Mouse (Mus musculus) liver, postnatal 0 days (tissue): ENCODE measurements around the gene Prss22. TPM values are rescaled to one million over a fixed set of nuclear protein-coding genes. Genes with fewer than 3 reads are reported as not detected.
A peak's percentile ranks its signal among the peaks of the same experiment; 100 is the strongest.

Experiments used
- ATAC-seq: fragments of 200-750 bp; cut with Nextera tagmentation; 2 replicates; pipeline ENCODE4 v1.8.0; 2017; ENCODE audit warnings: mild to moderate bottlenecking, moderate library complexity
- DNase-seq: peaks from one replicate; pipeline ENCODE4 v3.0.0-alpha.2; 2016
- H3K27ac ChIP-seq: fragments of 300-500 bp; sonication (generic); 2 replicates; pipeline ENCODE4 v1.5.1; 2014; ENCODE audit warnings: antibody characterized with exemption, moderate library complexity, mild to moderate bottlenecking, low read depth
- H3K27me3 ChIP-seq: fragments of 300-500 bp; sonication (generic); 2 replicates; pipeline ENCODE4 v1.6.1; 2014; ENCODE audit warnings: low read length, control low read depth, mixed read lengths; ENCODE audit not compliant: insufficient read depth
- H3K36me3 ChIP-seq: fragments of 300-500 bp; sonication (generic); replicated peaks from 2 replicates; pipeline ENCODE4 v1.6.1; 2014; ENCODE audit warnings: mild to moderate bottlenecking, control low read depth, low read length, moderate library complexity, mixed read lengths; ENCODE audit not compliant: insufficient read depth
- H3K4me1 ChIP-seq: fragments of 300-500 bp; sonication (generic); 2 replicates; pipeline ENCODE4 v1.6.1; 2014; ENCODE audit warnings: antibody characterized with exemption, mild to moderate bottlenecking, control low read depth; ENCODE audit not compliant: insufficient read depth
- H3K4me2 ChIP-seq: fragments of 300-500 bp; sonication (generic); 2 replicates; pipeline ENCODE4 v1.6.1; 2014; ENCODE audit warnings: low read depth, mild to moderate bottlenecking, low read length, moderate library complexity, mixed read lengths
- H3K4me3 ChIP-seq: fragments of 300-500 bp; sonication (generic); 2 replicates; pipeline ENCODE4 v1.5.1; 2014; ENCODE audit warnings: low read depth, low read length
- H3K9ac ChIP-seq: fragments of 300-500 bp; sonication (generic); replicated peaks from 2 replicates; pipeline ENCODE4 v1.6.1; 2014; ENCODE audit warnings: mild to moderate bottlenecking, moderate library complexity
- H3K9me3 ChIP-seq: fragments of 300-500 bp; sonication (generic); 2 replicates; pipeline ENCODE4 v1.6.1; 2016; ENCODE audit warnings: mild to moderate bottlenecking, control low read depth, low read length, mixed read lengths
- CTCF ChIP-seq: sonication (generic); IDR thresholded peaks from 2 replicates; pipeline ENCODE4 v1.5.1; 2016; ENCODE audit warnings: antibody characterized with exemption, low read depth
- EP300 ChIP-seq: IDR thresholded peaks from 2 replicates; pipeline ENCODE4 v1.6.1; 2016; ENCODE audit warnings: antibody characterized with exemption, low read depth, mild to moderate bottlenecking
- WGBS: fragments of 180-500 bp; shearing (Covaris S2); extraction: QIAGEN DNeasy Blood & Tissue Kit; methylation state at CpG from one replicate; pipeline ENCODE4 v1.1.7; 2014; ENCODE audit not compliant: insufficient replicate concordance; 5-methylcytosine and 5-hydroxymethylcytosine counted together
- polyA plus RNA-seq: library from polyadenylated mRNA; unstranded; fragments of >200 nt; fragmentation: Nextera tagmentation; extraction: Ambion mirVana; gene quantifications from 2 replicates; pipeline ENCODE4 v1.2.1, GENCODE M21; 2015

Gene Prss22
- polyA plus RNA-seq, 1 experiment from 2014 or later: not detected

DNA sequence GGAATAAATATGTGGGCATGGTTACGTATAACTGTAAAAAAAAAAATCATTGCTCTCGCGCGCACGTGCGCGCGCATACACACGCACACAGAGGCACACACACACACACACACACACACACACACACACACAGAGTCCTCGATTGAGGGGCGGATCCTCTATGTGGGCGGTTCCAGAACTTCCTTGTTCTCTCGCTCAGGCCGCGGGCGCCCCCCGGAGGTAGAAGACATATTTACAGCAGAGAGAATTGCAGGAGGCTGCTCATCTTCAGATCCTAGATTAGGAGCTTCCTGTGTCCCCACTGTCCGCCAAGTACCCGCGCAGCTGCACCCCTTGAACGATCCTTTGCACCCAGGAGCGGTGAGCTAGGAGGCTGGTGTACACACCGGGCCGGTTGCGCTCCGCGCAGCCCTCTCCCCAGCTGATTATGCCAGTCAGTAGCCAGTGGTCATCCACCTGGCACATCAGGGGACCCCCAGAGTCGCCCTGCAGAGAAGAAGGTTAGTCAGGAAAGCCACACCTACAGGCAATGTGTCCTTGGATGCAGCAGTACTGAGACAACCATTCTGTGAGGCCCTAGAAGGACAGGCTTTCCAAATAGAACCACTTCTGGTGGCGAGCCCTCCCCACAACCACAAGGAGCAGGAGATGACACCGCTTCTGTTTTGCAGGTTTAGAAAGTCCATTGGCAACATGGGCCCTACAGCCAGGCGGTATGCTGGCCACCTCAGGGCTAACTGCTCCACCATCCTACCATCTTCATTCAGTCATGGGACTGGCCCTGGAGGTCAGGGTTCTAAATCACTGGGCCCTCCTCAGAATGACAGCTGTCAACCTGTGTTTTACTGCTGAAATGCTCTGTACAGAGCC lies 4.1 kb downstream of the Prss22 start:
- H3K27ac ChIP-seq: no peak overlapping the region
- DNase-seq: peak; percentile 92
- H3K9ac ChIP-seq: no peak overlapping the region
- peaks cover 9% of the 10 kb centered on the region; the same call in 1 of the 2 replicates for H3K27me3 ChIP-seq
- H3K4me2 ChIP-seq: peak overlapping the region; percentile 40
- H3K9me3 ChIP-seq: no peaks in the 10 kb centered on the region
- no peak overlapping the region for H3K4me3 ChIP-seq
- H3K36me3 ChIP-seq: no peaks in the 10 kb centered on the region
- WGBS: 7% methylated on average over 31 of the region's 31 CpGs
- TF ChIP-seq EP300 (no peak), CTCF (peak; percentile 79)
- H3K4me1 ChIP-seq: peaks cover 4% of the 10 kb centered on the region; the same call in 1 of the 2 replicates
- peak; percentile 88 for ATAC-seq

DNA sequence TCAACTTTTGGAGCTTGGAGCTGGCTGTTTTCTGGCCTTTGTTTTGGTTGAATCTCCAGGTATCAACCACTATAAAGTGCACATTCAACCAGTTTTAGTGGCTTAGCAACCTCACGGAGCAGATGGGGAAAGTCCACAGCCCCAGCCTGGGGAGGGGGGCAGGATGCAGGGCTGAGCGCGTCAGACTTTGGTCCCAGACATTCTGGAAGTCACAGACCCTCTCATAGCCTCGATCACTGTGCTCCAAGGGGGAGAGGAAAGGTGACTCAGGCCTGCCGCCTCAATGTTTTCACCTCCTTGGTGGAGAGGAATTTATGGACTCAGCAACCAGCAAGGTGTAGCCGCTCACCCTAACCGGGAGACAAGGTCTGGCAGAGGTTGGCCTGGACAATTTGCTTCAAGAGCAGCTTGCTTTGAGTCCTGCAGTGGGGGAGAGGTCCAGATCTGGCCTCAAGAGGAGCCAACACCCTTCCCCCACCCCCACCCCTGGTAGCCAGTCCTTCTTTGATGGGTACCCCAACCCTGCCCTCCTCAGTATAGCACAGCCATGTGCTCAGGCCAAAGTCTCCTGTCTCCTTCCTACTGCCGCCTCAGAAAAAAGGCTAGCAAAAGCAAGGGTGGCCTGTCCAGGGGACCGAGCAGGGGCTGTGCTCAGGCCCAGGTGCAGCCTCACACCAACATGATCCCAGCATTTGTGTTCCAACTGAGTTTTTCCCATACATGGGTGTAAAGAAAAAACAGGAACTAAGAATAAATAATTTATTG lies 4.9 kb downstream of the Prss22 start:
- Histone ChIP-seq H3K4me1 (peaks cover 4% of the 10 kb centered on the region; the same call in 1 of the 2 replicates), H3K4me2 (peak overlapping the region; percentile 40), H3K9ac (no peak overlapping the region), H3K4me3 (no peak overlapping the region), H3K27ac (no peak overlapping the region), H3K27me3 (peaks cover 9% of the 10 kb centered on the region; the same call in 1 of the 2 replicates), H3K9me3 (no peaks in the 10 kb centered on the region), H3K36me3 (no peaks in the 10 kb centered on the region)
- DNase-seq (no peak), ATAC-seq (peak; percentile 40; the same call in 1 of the 2 replicates)
- 68% methylated on average over 9 of the region's 9 CpGs for WGBS
- TF ChIP-seq EP300: no peak
- TF ChIP-seq CTCF: no peak

DNA sequence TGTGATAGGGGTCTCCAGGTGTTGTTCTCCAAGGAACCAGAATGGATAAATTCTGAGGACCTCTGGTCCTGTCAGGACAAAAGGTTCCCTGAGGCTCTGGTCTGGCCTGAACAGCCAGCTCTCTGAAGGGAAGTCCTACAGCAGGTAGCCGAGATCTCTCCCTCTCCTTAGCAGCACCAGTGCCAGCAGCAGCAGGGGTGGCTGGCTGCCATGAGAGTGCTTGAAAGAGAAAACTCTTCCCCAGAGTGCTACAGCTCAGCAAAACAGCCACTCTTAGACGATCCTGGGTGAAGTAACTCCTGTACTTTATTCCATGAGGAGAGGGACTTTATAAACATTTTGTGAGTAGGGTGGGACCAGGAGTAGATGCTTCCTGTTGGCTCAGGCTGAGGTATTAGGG lies 8.1 kb downstream of the Prss22 start:
- DNase-seq (no peak), ATAC-seq (no peak)
- H3K9me3 ChIP-seq: no peaks in the 10 kb centered on the region
- WGBS: 44% methylated on average over 2 of the region's 2 CpGs
- no peak overlapping the region for H3K4me2 ChIP-seq
- H3K27ac ChIP-seq: no peak overlapping the region
- no peaks in the 10 kb centered on the region for H3K36me3 ChIP-seq
- no peak overlapping the region for H3K9ac ChIP-seq
- no peak overlapping the region for H3K4me3 ChIP-seq
- H3K4me1 ChIP-seq: peaks cover 4% of the 10 kb centered on the region; the same call in 1 of the 2 replicates
- TF ChIP-seq CTCF: no peak
- no peak for TF ChIP-seq EP300
- peaks cover 9% of the 10 kb centered on the region; the same call in 1 of the 2 replicates for H3K27me3 ChIP-seq

DNA sequence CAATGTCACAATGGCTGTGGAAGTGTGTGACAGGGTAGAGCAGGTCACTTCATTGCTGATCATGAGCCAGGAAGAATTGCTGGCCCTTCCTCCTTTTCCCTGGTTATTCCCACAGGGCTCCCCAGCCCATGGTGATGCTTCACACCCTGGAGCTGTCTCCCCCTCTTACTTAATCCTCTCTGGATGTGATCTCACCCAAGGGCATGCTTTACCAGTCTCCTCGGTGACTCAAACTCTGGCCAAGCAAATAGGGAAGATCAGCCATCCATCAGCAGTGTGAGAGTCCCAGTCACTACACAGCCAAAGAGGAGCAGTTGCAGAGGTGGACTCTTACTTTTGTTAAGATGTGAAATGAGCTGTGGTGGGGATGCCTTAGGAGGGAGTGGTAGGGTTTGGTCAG lies 12.9 kb downstream of the Prss22 start:
- DNase-seq (no peak), ATAC-seq (no peak)
- H3K36me3 ChIP-seq: no peaks in the 10 kb centered on the region
- WGBS: 61% methylated on average over 1 of the region's 1 CpGs
- H3K4me2 ChIP-seq: no peak overlapping the region
- no peaks in the 10 kb centered on the region for H3K9me3 ChIP-seq
- peaks cover 4% of the 10 kb centered on the region for H3K4me1 ChIP-seq
- no peaks in the 10 kb centered on the region for H3K27me3 ChIP-seq
- H3K4me3 ChIP-seq: no peak overlapping the region
- no peak for TF ChIP-seq CTCF
- TF ChIP-seq EP300: no peak
- H3K9ac ChIP-seq: no peak overlapping the region
- H3K27ac ChIP-seq: no peak overlapping the region

DNA sequence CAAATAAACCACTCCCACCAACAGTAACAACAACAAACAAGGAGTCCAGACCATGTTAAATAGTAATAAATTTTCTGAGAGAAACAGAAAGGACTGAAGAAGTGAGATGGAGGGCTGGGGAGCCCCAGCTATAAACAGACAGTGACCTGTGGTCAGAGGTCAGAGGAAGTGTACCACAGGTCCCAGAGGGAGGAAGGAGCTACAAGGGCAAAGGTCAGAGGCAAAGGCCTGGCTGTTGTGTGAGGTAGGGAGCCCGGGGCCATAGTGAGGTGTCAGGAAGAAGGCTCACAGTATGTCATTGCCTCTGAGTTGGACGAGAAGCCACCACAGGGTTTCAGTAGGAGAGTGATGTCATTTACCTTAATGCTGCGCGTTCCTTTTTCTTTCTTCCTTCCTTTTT lies 15.0 kb downstream of the Prss22 start:
- Histone ChIP-seq H3K9me3 (no peaks in the 10 kb centered on the region), H3K4me1 (peaks cover 4% of the 10 kb centered on the region), H3K27me3 (no peaks in the 10 kb centered on the region), H3K36me3 (no peaks in the 10 kb centered on the region), H3K9ac (no peak overlapping the region), H3K4me3 (no peak overlapping the region), H3K4me2 (no peak overlapping the region), H3K27ac (no peak overlapping the region)
- TF ChIP-seq CTCF: no peak
- TF ChIP-seq EP300: no peak
- ATAC-seq (peak; percentile 71; the same call in 1 of the 2 replicates), DNase-seq (no peak)
- 38% methylated on average over 4 of the region's 4 CpGs for WGBS

DNA sequence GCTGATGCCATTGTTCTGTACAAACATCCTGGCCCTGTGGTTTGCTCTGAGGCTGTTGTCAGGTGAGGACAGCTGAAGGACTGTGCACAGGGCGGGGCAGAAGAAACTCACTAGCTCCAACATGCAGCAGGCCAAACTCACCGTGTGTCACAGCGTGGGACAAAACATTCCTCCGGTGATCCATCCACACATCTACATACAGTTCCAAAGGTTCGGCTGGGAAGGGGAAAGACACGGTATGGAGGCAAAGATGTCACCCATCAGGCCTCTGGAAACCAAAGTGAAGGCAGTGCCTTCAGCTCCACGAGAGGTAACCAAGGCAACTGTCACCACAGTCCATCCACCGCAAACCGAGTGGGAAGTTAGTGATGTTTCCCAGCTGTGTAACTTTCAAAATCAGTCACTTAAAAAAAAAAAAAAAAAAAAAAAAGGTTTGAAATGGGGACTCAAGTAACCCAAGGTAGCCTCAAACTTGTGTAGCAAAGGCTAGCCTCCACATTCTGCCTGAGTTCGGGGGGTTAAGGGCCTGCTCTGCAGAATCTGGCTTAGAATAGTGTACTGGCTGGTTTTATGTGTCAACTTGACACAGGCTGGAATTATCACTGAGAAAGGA lies 17.5 kb downstream of the Prss22 start, which contains the start of gene Prss30:
Prss30 (minus strand) TSS at position 270 of the 613 bp plus-strand sequence.
- Histone ChIP-seq H3K27ac (no peak within 1 kb of the TSS), H3K4me1 (peaks cover 7% of the 10 kb centered on the region), H3K4me3 (no peak within 1 kb of the TSS), H3K9me3 (no peaks in the 10 kb centered on the region), H3K36me3 (no peaks in the 10 kb centered on the region), H3K9ac (no peak within 1 kb of the TSS), H3K4me2 (no peak within 1 kb of the TSS), H3K27me3 (no peaks in the 10 kb centered on the region)
- WGBS: 70% methylated on average over 10 of the region's 10 CpGs
- no peak for ATAC-seq
- no peak for DNase-seq
- TF ChIP-seq EP300 (no peak), CTCF (no peak)
